Mouse (Mus musculus) thymus, postnatal 10 days (tissue): ENCODE measurements around the gene Spred1.
"Not testable (repeated sequence)": the region's sequence is repeated elsewhere in the genome, so short reads cannot be mapped to it uniquely, and the experiment has no call there.

Source experiments
- DNase-seq, 2 experiments: peaks; one replicate each; pipeline ENCODE4 v3.0.0; 2021; ENCODE audit warnings: low spot score in 2 of 2

Gene Spred1

GRCm38 (mm10) chr2:117119291-117120245 is 1.6 kb upstream of the Spred1 start:
- peak; percentile 28 to 57 for DNase-seq

- DNase-seq = peak; percentile 83 to 84
Measured at GRCm38 (mm10) chr2:117120246-117121211, 645 bp upstream of the Spred1 start.

GRCm38 (mm10) chr2:117121984-117122605 is 921 bp downstream of the Spred1 start:
- DNase-seq = no peak

GRCm38 (mm10) chr2:117122701-117123337 is 1.6 kb downstream of the Spred1 start:
- peak; percentile 38 to 48 for DNase-seq

GRCm38 (mm10) chr2:117123701-117124100 is 2.5 kb downstream of the Spred1 start:
- no peak for DNase-seq

- no peak for DNase-seq
Measured at GRCm38 (mm10) chr2:117124839-117125238, 3.7 kb downstream of the Spred1 start.

- no peak for DNase-seq
Measured at GRCm38 (mm10) chr2:117129156-117129555, 8.0 kb downstream of the Spred1 start.

GRCm38 (mm10) chr2:117131041-117131440 is 9.9 kb downstream of the Spred1 start:
- not testable (repeated sequence) for DNase-seq

GRCm38 (mm10) chr2:117131910-117132309 is 10.7 kb downstream of the Spred1 start:
- no peak for DNase-seq

GRCm38 (mm10) chr2:117133541-117133940 is 12.4 kb downstream of the Spred1 start:
- no peak for DNase-seq

GRCm38 (mm10) chr2:117137751-117138150 is 16.6 kb downstream of the Spred1 start:
- DNase-seq = no peak

- no peak for DNase-seq
Measured at GRCm38 (mm10) chr2:117138932-117139331, 17.8 kb downstream of the Spred1 start.

GRCm38 (mm10) chr2:117139977-117140376 is 18.8 kb downstream of the Spred1 start:
- no peak for DNase-seq

GRCm38 (mm10) chr2:117143106-117143505 is 21.9 kb downstream of the Spred1 start:
- no peak for DNase-seq

GRCm38 (mm10) chr2:117146026-117146425 is 24.9 kb downstream of the Spred1 start:
- DNase-seq = no peak

- DNase-seq = no peak
Measured at GRCm38 (mm10) chr2:117146617-117147016, 25.4 kb downstream of the Spred1 start.

- no peak for DNase-seq
Measured at GRCm38 (mm10) chr2:117152161-117152560, 31.0 kb downstream of the Spred1 start.

GRCm38 (mm10) chr2:117168379-117168778 is 47.2 kb downstream of the Spred1 start:
- no peak for DNase-seq

- DNase-seq = no peak
Measured at GRCm38 (mm10) chr2:117169037-117169436, 47.9 kb downstream of the Spred1 start.

- no peak for DNase-seq
Measured at GRCm38 (mm10) chr2:117172981-117173380, 51.8 kb downstream of the Spred1 start.

- DNase-seq = no peak
Measured at GRCm38 (mm10) chr2:117176066-117176465, 54.9 kb downstream of the Spred1 start.
